Mouse (Mus musculus) liver, embryonic 15.5 days (tissue): ENCODE data around the gene Zfp27. TPM values are rescaled to one million over a fixed set of nuclear protein-coding genes. Genes with fewer than 3 reads are reported as not detected.
A peak's percentile ranks its signal among the peaks of the same experiment; 100 is the strongest.

Experiments
- ATAC-seq: fragments of 200-750 bp; cut with Nextera tagmentation; 2 replicates; pipeline ENCODE4 v1.8.0; 2017; ENCODE audit warnings: moderate number of reproducible peaks, mild to moderate bottlenecking, moderate library complexity; ENCODE audit not compliant: insufficient read depth
- H3K27ac ChIP-seq: fragments of 300-500 bp; sonication (generic); replicated peaks from 2 replicates; pipeline ENCODE4 v1.5.1; 2015; ENCODE audit warnings: mild to moderate bottlenecking, inconsistent platforms
- H3K27me3 ChIP-seq: fragments of 300-500 bp; sonication (generic); 2 replicates; pipeline ENCODE4 v1.6.1; 2015; ENCODE audit warnings: mild to moderate bottlenecking, inconsistent platforms
- H3K36me3 ChIP-seq: fragments of 300-500 bp; sonication (generic); replicated peaks from 2 replicates; pipeline ENCODE4 v1.6.1; 2015; ENCODE audit warnings: moderate library complexity, mild to moderate bottlenecking, inconsistent platforms
- H3K4me1 ChIP-seq: fragments of 300-500 bp; sonication (generic); replicated peaks from 2 replicates; pipeline ENCODE4 v1.6.1; 2015; ENCODE audit warnings: inconsistent platforms
- H3K4me2 ChIP-seq: fragments of 300-500 bp; sonication (generic); 2 replicates; pipeline ENCODE4 v1.6.1; 2015; ENCODE audit warnings: moderate library complexity, mild to moderate bottlenecking, inconsistent platforms
- H3K4me3 ChIP-seq: fragments of 300-500 bp; sonication (generic); replicated peaks from 2 replicates; pipeline ENCODE4 v1.5.1; 2015; ENCODE audit warnings: mild to moderate bottlenecking, inconsistent platforms
- H3K9ac ChIP-seq: fragments of 300-500 bp; sonication (generic); 2 replicates; pipeline ENCODE4 v1.6.1; 2015; ENCODE audit warnings: moderate library complexity, mild to moderate bottlenecking, inconsistent platforms
- H3K9me3 ChIP-seq: fragments of 300-500 bp; sonication (generic); replicated peaks from 2 replicates; pipeline ENCODE4 v1.6.1; 2016; ENCODE audit warnings: inconsistent platforms
- WGBS: fragments of 180-500 bp; shearing (Covaris S2); methylation state at CpG from one replicate; pipeline ENCODE4 v1.1.7; 2015; ENCODE audit warnings: mixed read lengths; ENCODE audit not compliant: insufficient replicate concordance; 5-methylcytosine and 5-hydroxymethylcytosine counted together
- polyA plus RNA-seq: library from polyadenylated mRNA; unstranded; fragments of >200 nt; fragmentation: Nextera tagmentation; extraction: Ambion mirVana; gene quantifications from 2 replicates; pipeline ENCODE4 v1.2.1, GENCODE M21; 2015

The Zfp27 gene
- polyA plus RNA-seq = 1.4 and 1.7 TPM in 2 replicates

GRCm38 (mm10) chr7:29905966-29906681 lies at the start of gene Zfp27:
Gene Zfp27 (minus strand): TSS chr7:29906572.
- peak within 1 kb of the TSS; percentile 62 for H3K9ac ChIP-seq
- peak within 1 kb of the TSS; percentile 83 for H3K4me2 ChIP-seq
- H3K27ac ChIP-seq = peak within 1 kb of the TSS; percentile 87
- H3K4me1 ChIP-seq = peaks cover 14% of the 10 kb centered on the region
- WGBS = under 1% methylated on average over 22 of the region's 22 CpGs
- 0 out of 2 replicates have a peak, but pooled peaks cover 7% of the 10 kb centered on the region for H3K36me3 ChIP-seq
- H3K9me3 ChIP-seq = no peaks in the 10 kb centered on the region
- peak; percentile 62 for ATAC-seq
- H3K4me3 ChIP-seq = peak within 1 kb of the TSS; percentile 70
- no peaks in the 10 kb centered on the region for H3K27me3 ChIP-seq

GRCm38 (mm10) chr7:29954731-29955130 lies 48.4 kb upstream of the Zfp27 start:
- Histone ChIP-seq H3K4me2 (peak overlapping the region; percentile 90), H3K36me3 (0 out of 2 replicates have a peak, but pooled peaks cover under 1% of the 10 kb centered on the region), H3K4me3 (peak overlapping the region; percentile 80), H3K9ac (no peak overlapping the region), H3K4me1 (peaks cover 16% of the 10 kb centered on the region), H3K27ac (no peak overlapping the region), H3K27me3 (no peaks in the 10 kb centered on the region), H3K9me3 (no peaks in the 10 kb centered on the region)
- ATAC-seq = no peak
- 6% methylated on average over 4 of the region's 4 CpGs for WGBS

- peak; percentile 92 for ATAC-seq
- Histone ChIP-seq H3K9ac (peak within 1 kb of the TSS; percentile 83), H3K9me3 (no peaks in the 10 kb centered on the region), H3K4me3 (peak within 1 kb of the TSS; percentile 80), H3K4me2 (peak within 1 kb of the TSS; percentile 90), H3K36me3 (0 out of 2 replicates have a peak, but pooled peaks cover 4% of the 10 kb centered on the region), H3K4me1 (peaks cover 16% of the 10 kb centered on the region), H3K27me3 (no peaks in the 10 kb centered on the region), H3K27ac (peak within 1 kb of the TSS; percentile 89)
- 1% methylated on average over 52 of the region's 52 CpGs for WGBS
Observed at GRCm38 (mm10) chr7:29953513-29954401, 47.4 kb upstream of the Zfp27 start, which contains the start of gene Zfp74. Gene Zfp74 (minus strand): TSS chr7:29954089.

- WGBS = 37% methylated on average over 10 of the region's 10 CpGs
- Histone ChIP-seq H3K4me2 (peak overlapping the region; percentile 90), H3K27me3 (no peaks in the 10 kb centered on the region), H3K9ac (peak overlapping the region; percentile 83), H3K36me3 (0 out of 2 replicates have a peak, but pooled peaks cover 4% of the 10 kb centered on the region), H3K27ac (peak overlapping the region; percentile 89), H3K4me3 (peak overlapping the region; percentile 80), H3K4me1 (peaks cover 16% of the 10 kb centered on the region), H3K9me3 (no peaks in the 10 kb centered on the region)
- ATAC-seq = no peak
Observed at GRCm38 (mm10) chr7:29953086-29953485, 46.7 kb upstream of the Zfp27 start.

GRCm38 (mm10) chr7:29944201-29944600 lies 37.8 kb upstream of the Zfp27 start:
- no peaks in the 10 kb centered on the region for H3K36me3 ChIP-seq
- no peaks in the 10 kb centered on the region for H3K4me1 ChIP-seq
- no peak overlapping the region for H3K27ac ChIP-seq
- no peak overlapping the region for H3K4me2 ChIP-seq
- no peak overlapping the region for H3K4me3 ChIP-seq
- 62% methylated on average over 2 of the region's 2 CpGs for WGBS
- H3K27me3 ChIP-seq = no peaks in the 10 kb centered on the region
- H3K9ac ChIP-seq = no peak overlapping the region
- H3K9me3 ChIP-seq = no peaks in the 10 kb centered on the region
- ATAC-seq = no peak

GRCm38 (mm10) chr7:29943720-29944119 lies 37.3 kb upstream of the Zfp27 start:
- Histone ChIP-seq H3K27ac (no peak overlapping the region), H3K4me3 (no peak overlapping the region), H3K4me2 (no peak overlapping the region), H3K27me3 (no peaks in the 10 kb centered on the region), H3K36me3 (no peaks in the 10 kb centered on the region), H3K9ac (no peak overlapping the region), H3K9me3 (no peaks in the 10 kb centered on the region), H3K4me1 (no peaks in the 10 kb centered on the region)
- 66% methylated on average over 2 of the region's 2 CpGs for WGBS
- no peak for ATAC-seq

GRCm38 (mm10) chr7:29942740-29943139 lies 36.4 kb upstream of the Zfp27 start:
- Histone ChIP-seq H3K36me3 (no peaks in the 10 kb centered on the region), H3K27me3 (no peaks in the 10 kb centered on the region), H3K4me1 (no peaks in the 10 kb centered on the region), H3K27ac (no peak overlapping the region), H3K9ac (no peak overlapping the region), H3K4me2 (no peak overlapping the region), H3K4me3 (no peak overlapping the region), H3K9me3 (no peaks in the 10 kb centered on the region)
- ATAC-seq = no peak
- 77% methylated on average over 2 of the region's 2 CpGs for WGBS

- no peak for ATAC-seq
- H3K9me3 ChIP-seq = no peaks in the 10 kb centered on the region
- no peaks in the 10 kb centered on the region for H3K4me1 ChIP-seq
- H3K27ac ChIP-seq = no peak overlapping the region
- no peak overlapping the region for H3K4me3 ChIP-seq
- H3K4me2 ChIP-seq = no peak overlapping the region
- H3K36me3 ChIP-seq = peaks cover 13% of the 10 kb centered on the region
- H3K9ac ChIP-seq = no peak overlapping the region
- H3K27me3 ChIP-seq = no peaks in the 10 kb centered on the region
- 82% methylated on average over 11 of the region's 11 CpGs for WGBS
Observed at GRCm38 (mm10) chr7:29941027-29941426, 34.7 kb upstream of the Zfp27 start.

- WGBS = 72% methylated on average over 6 of the region's 6 CpGs
- H3K4me1 ChIP-seq = no peaks in the 10 kb centered on the region
- no peak overlapping the region for H3K4me3 ChIP-seq
- no peak overlapping the region for H3K27ac ChIP-seq
- H3K27me3 ChIP-seq = no peaks in the 10 kb centered on the region
- H3K9ac ChIP-seq = no peak overlapping the region
- H3K9me3 ChIP-seq = no peaks in the 10 kb centered on the region
- H3K36me3 ChIP-seq = peaks cover 35% of the 10 kb centered on the region
- no peak for ATAC-seq
- H3K4me2 ChIP-seq = no peak overlapping the region
Observed at GRCm38 (mm10) chr7:29938856-29939255, 32.5 kb upstream of the Zfp27 start.

GRCm38 (mm10) chr7:29922780-29923179 lies 16.4 kb upstream of the Zfp27 start:
- no peak for ATAC-seq
- 0 out of 2 replicates have a peak, but pooled peaks cover 3% of the 10 kb centered on the region for H3K4me1 ChIP-seq
- no peak overlapping the region for H3K9ac ChIP-seq
- H3K4me2 ChIP-seq = no peak overlapping the region
- no peak overlapping the region for H3K27ac ChIP-seq
- H3K27me3 ChIP-seq = no peaks in the 10 kb centered on the region
- no peaks in the 10 kb centered on the region for H3K36me3 ChIP-seq
- no peak overlapping the region for H3K4me3 ChIP-seq
- WGBS = 46% methylated on average over 2 of the region's 2 CpGs
- no peaks in the 10 kb centered on the region for H3K9me3 ChIP-seq
